Mouse (Mus musculus): ENCODE data around the gene Ccdc69. TPM values are rescaled to one million over a fixed set of nuclear protein-coding genes. Genes with fewer than 3 reads are reported as not detected.

The Ccdc69 gene
- total and polyA plus RNA-seq, 2 experiments, result 0.43 to 0.55 TPM

- Histone ChIP-seq H3K9ac (ENCODE audit: low read depth, low read length) (no peak overlapping the region), H3K36me3 (ENCODE audit: control insufficient read depth, insufficient read depth, low read length) (peaks cover 2% of the 10 kb centered on the region; the same call in 1 of the 2 replicates), H3K27ac (replicated peaks; ENCODE audit: insufficient read depth, low read depth, low read length) (no peak overlapping the region), H3K27me3 (ENCODE audit: control insufficient read depth, insufficient read depth, low read length) (no peaks in the 10 kb centered on the region), H3K4me3 (ENCODE audit: insufficient read depth, low read depth, low read length) (no peak overlapping the region), H3K4me1 (ENCODE audit: control insufficient read depth, insufficient read depth, low read length) (peaks cover 24% of the 10 kb centered on the region), H3K79me2 (ENCODE audit: control insufficient read depth, insufficient read depth, low read length) (peaks cover 8% of the 10 kb centered on the region; the same call in 1 of the 2 replicates)
- TF ChIP-seq POLR2A (IDR thresholded peaks at IDR 0.05; ENCODE audit: extremely low read depth, insufficient read depth, low read length) (no peak), CTCF (IDR thresholded peaks at IDR 0.05; ENCODE audit: low read depth, low read length) (no peak)
- WGBS, result 65% methylated on average over 2 of the region's 2 CpGs
- no peak for DNase-seq (ENCODE audit: extremely low read depth, low read depth, low spot score)
Observed at GRCm38 (mm10) chr11:55019711-55020110, 58.2 kb downstream of the Ccdc69 start.

GRCm38 (mm10) chr11:55018034-55018433 is 59.9 kb downstream of the Ccdc69 start:
- Histone ChIP-seq H3K36me3 (ENCODE audit: control insufficient read depth, insufficient read depth, low read length) (peaks cover 2% of the 10 kb centered on the region; the same call in 1 of the 2 replicates), H3K4me1 (ENCODE audit: control insufficient read depth, insufficient read depth, low read length) (peaks cover 29% of the 10 kb centered on the region), H3K27me3 (ENCODE audit: control insufficient read depth, insufficient read depth, low read length) (no peaks in the 10 kb centered on the region), H3K27ac (replicated peaks; ENCODE audit: insufficient read depth, low read depth, low read length) (no peak overlapping the region), H3K79me2 (ENCODE audit: control insufficient read depth, insufficient read depth, low read length) (peaks cover 8% of the 10 kb centered on the region; the same call in 1 of the 2 replicates), H3K4me3 (ENCODE audit: insufficient read depth, low read depth, low read length) (no peak overlapping the region), H3K9ac (ENCODE audit: low read depth, low read length) (no peak overlapping the region)
- no peak for TF ChIP-seq POLR2A (IDR thresholded peaks at IDR 0.05; ENCODE audit: extremely low read depth, insufficient read depth, low read length)
- no peak for TF ChIP-seq CTCF (IDR thresholded peaks at IDR 0.05; ENCODE audit: low read depth, low read length)
- no peak for DNase-seq (ENCODE audit: extremely low read depth, low read depth, low spot score)
- WGBS, result 79% methylated on average over 6 of the region's 6 CpGs

GRCm38 (mm10) chr11:55017201-55017600 is 60.7 kb downstream of the Ccdc69 start:
- Histone ChIP-seq H3K9ac (ENCODE audit: low read depth, low read length) (no peak overlapping the region), H3K4me3 (ENCODE audit: insufficient read depth, low read depth, low read length) (no peak overlapping the region), H3K36me3 (ENCODE audit: control insufficient read depth, insufficient read depth, low read length) (peaks cover 4% of the 10 kb centered on the region), H3K79me2 (ENCODE audit: control insufficient read depth, insufficient read depth, low read length) (peaks cover 7% of the 10 kb centered on the region; the same call in 1 of the 2 replicates), H3K27ac (replicated peaks; ENCODE audit: insufficient read depth, low read depth, low read length) (no peak overlapping the region), H3K4me1 (ENCODE audit: control insufficient read depth, insufficient read depth, low read length) (peaks cover 22% of the 10 kb centered on the region), H3K27me3 (ENCODE audit: control insufficient read depth, insufficient read depth, low read length) (no peaks in the 10 kb centered on the region)
- DNase-seq (ENCODE audit: extremely low read depth, low read depth, low spot score), result no peak
- 95% methylated on average over 2 of the region's 2 CpGs for WGBS
- TF ChIP-seq CTCF (IDR thresholded peaks at IDR 0.05; ENCODE audit: low read depth, low read length) (no peak), POLR2A (IDR thresholded peaks at IDR 0.05; ENCODE audit: extremely low read depth, insufficient read depth, low read length) (no peak)

- WGBS, result 67% methylated on average over 1 of the region's 1 CpGs
- Histone ChIP-seq H3K27ac (replicated peaks; ENCODE audit: insufficient read depth, low read depth, low read length) (no peak overlapping the region), H3K79me2 (ENCODE audit: control insufficient read depth, insufficient read depth, low read length) (0 out of 2 replicates have a peak, but pooled peaks cover 4% of the 10 kb centered on the region), H3K4me1 (ENCODE audit: control insufficient read depth, insufficient read depth, low read length) (peaks cover 18% of the 10 kb centered on the region), H3K4me3 (ENCODE audit: insufficient read depth, low read depth, low read length) (no peak overlapping the region), H3K36me3 (ENCODE audit: control insufficient read depth, insufficient read depth, low read length) (peaks cover 7% of the 10 kb centered on the region), H3K27me3 (ENCODE audit: control insufficient read depth, insufficient read depth, low read length) (no peaks in the 10 kb centered on the region), H3K9ac (ENCODE audit: low read depth, low read length) (no peak overlapping the region)
- no peak for DNase-seq (ENCODE audit: extremely low read depth, low read depth, low spot score)
- TF ChIP-seq POLR2A (IDR thresholded peaks at IDR 0.05; ENCODE audit: extremely low read depth, insufficient read depth, low read length) (no peak), CTCF (IDR thresholded peaks at IDR 0.05; ENCODE audit: low read depth, low read length) (no peak)
Observed at GRCm38 (mm10) chr11:55016758-55017157, 61.2 kb downstream of the Ccdc69 start.

- peak; percentile 81 for DNase-seq (ENCODE audit: extremely low read depth, low read depth, low spot score)
- Histone ChIP-seq H3K4me3 (ENCODE audit: insufficient read depth, low read depth, low read length) (no peak overlapping the region), H3K27ac (replicated peaks; ENCODE audit: insufficient read depth, low read depth, low read length) (no peak overlapping the region), H3K4me1 (ENCODE audit: control insufficient read depth, insufficient read depth, low read length) (peaks cover 13% of the 10 kb centered on the region), H3K79me2 (ENCODE audit: control insufficient read depth, insufficient read depth, low read length) (no peaks in the 10 kb centered on the region), H3K9ac (ENCODE audit: low read depth, low read length) (no peak overlapping the region), H3K36me3 (ENCODE audit: control insufficient read depth, insufficient read depth, low read length) (peaks cover 13% of the 10 kb centered on the region; the same call in 1 of the 2 replicates), H3K27me3 (ENCODE audit: control insufficient read depth, insufficient read depth, low read length) (no peaks in the 10 kb centered on the region)
- WGBS, result 34% methylated on average over 9 of the region's 9 CpGs
- no peak for TF ChIP-seq POLR2A (IDR thresholded peaks at IDR 0.05; ENCODE audit: extremely low read depth, insufficient read depth, low read length)
Observed at GRCm38 (mm10) chr11:55015831-55016241, 62.1 kb downstream of the Ccdc69 start.

GRCm38 (mm10) chr11:55015264-55015663 is 62.7 kb downstream of the Ccdc69 start:
- no peaks in the 10 kb centered on the region for H3K27me3 ChIP-seq (ENCODE audit: control insufficient read depth, insufficient read depth, low read length)
- no peak for TF ChIP-seq POLR2A (IDR thresholded peaks at IDR 0.05; ENCODE audit: extremely low read depth, insufficient read depth, low read length)
- no peak for TF ChIP-seq CTCF (IDR thresholded peaks at IDR 0.05; ENCODE audit: low read depth, low read length)
- no peak overlapping the region for H3K9ac ChIP-seq (ENCODE audit: low read depth, low read length)
- peaks cover 18% of the 10 kb centered on the region; the same call in 1 of the 2 replicates for H3K36me3 ChIP-seq (ENCODE audit: control insufficient read depth, insufficient read depth, low read length)
- H3K4me1 ChIP-seq (ENCODE audit: control insufficient read depth, insufficient read depth, low read length), result peaks cover 13% of the 10 kb centered on the region
- H3K79me2 ChIP-seq (ENCODE audit: control insufficient read depth, insufficient read depth, low read length), result no peaks in the 10 kb centered on the region
- DNase-seq (ENCODE audit: extremely low read depth, low read depth, low spot score), result no peak
- no peak overlapping the region for H3K27ac ChIP-seq (replicated peaks; ENCODE audit: insufficient read depth, low read depth, low read length)
- WGBS, result 69% methylated on average over 3 of the region's 3 CpGs
- H3K4me3 ChIP-seq (ENCODE audit: insufficient read depth, low read depth, low read length), result no peak overlapping the region
